Mouse (Mus musculus): Measurements from ENCODE around the gene Tm7sf2. TPM values are rescaled to one million over a fixed set of nuclear protein-coding genes. Genes with fewer than 3 reads are reported as not detected.
A peak's percentile ranks its signal among the peaks of the same experiment; 100 is the strongest.

Gene Tm7sf2
- total RNA-seq, 2 experiments from 2014 or later: 27.8 to 28.8 TPM

- no peak for DNase-seq (ENCODE audit: extremely low spot score in 1 of 2, low spot score in 1 of 2)
These were observed 2.5 kb upstream of the Tm7sf2 start for GRCm38 (mm10) chr19:6070571-6071250.

- no peak for DNase-seq (ENCODE audit: extremely low spot score in 1 of 2, low spot score in 1 of 2)
These were observed 1.7 kb upstream of the Tm7sf2 start for GRCm38 (mm10) chr19:6069851-6070250.

- DNase-seq (ENCODE audit: extremely low spot score in 1 of 2, low spot score in 1 of 2): no peak
These were observed 778 bp upstream of the Tm7sf2 start for GRCm38 (mm10) chr19:6068951-6069350.

GRCm38 (mm10) chr19:6067011-6067723 lies 1.0 kb downstream of the Tm7sf2 start:
- peak; percentile 73 to 85 for DNase-seq (ENCODE audit: extremely low spot score in 1 of 2, low spot score in 1 of 2)

- DNase-seq (ENCODE audit: extremely low spot score in 1 of 2, low spot score in 1 of 2): no peak
These were observed 1.6 kb downstream of the Tm7sf2 start for GRCm38 (mm10) chr19:6066571-6066970.

- no peak for DNase-seq (ENCODE audit: extremely low spot score in 1 of 2, low spot score in 1 of 2)
These were observed 5.1 kb downstream of the Tm7sf2 start for GRCm38 (mm10) chr19:6063081-6063480.

GRCm38 (mm10) chr19:6062418-6062817 lies 5.8 kb downstream of the Tm7sf2 start:
- no peak for DNase-seq (ENCODE audit: extremely low spot score in 1 of 2, low spot score in 1 of 2)

- no peak for DNase-seq (ENCODE audit: extremely low spot score in 1 of 2, low spot score in 1 of 2)
These were observed 6.4 kb downstream of the Tm7sf2 start for GRCm38 (mm10) chr19:6061641-6062302.

- DNase-seq (ENCODE audit: extremely low spot score in 1 of 2, low spot score in 1 of 2): peak; percentile 81 to 87
These were observed 7.1 kb downstream of the Tm7sf2 start, which contains the start of gene Znhit2 for GRCm38 (mm10) chr19:6061021-6061533. TSS of gene Znhit2 (plus strand) at chr19:6061192.

GRCm38 (mm10) chr19:6058966-6059365 lies 9.2 kb downstream of the Tm7sf2 start:
- no peak for DNase-seq (ENCODE audit: extremely low spot score in 1 of 2, low spot score in 1 of 2)

- DNase-seq (ENCODE audit: extremely low spot score in 1 of 2, low spot score in 1 of 2): no peak
These were observed 9.7 kb downstream of the Tm7sf2 start for GRCm38 (mm10) chr19:6058513-6058912.

GRCm38 (mm10) chr19:6057313-6058096 lies 10.7 kb downstream of the Tm7sf2 start, which contains the start of the genes Mrpl49 and Fau:
TSS of gene Mrpl49 (minus strand) at chr19:6057785.
TSS of gene Fau (plus strand) at chr19:6057844.
- DNase-seq (ENCODE audit: extremely low spot score in 1 of 2, low spot score in 1 of 2): peak; percentile 98

- DNase-seq (ENCODE audit: extremely low spot score in 1 of 2, low spot score in 1 of 2): no peak
These were observed 11.5 kb downstream of the Tm7sf2 start for GRCm38 (mm10) chr19:6056696-6057095.

GRCm38 (mm10) chr19:6054296-6054695 lies 13.9 kb downstream of the Tm7sf2 start:
- no peak for DNase-seq (ENCODE audit: extremely low spot score in 1 of 2, low spot score in 1 of 2)

- no peak for DNase-seq (ENCODE audit: extremely low spot score in 1 of 2, low spot score in 1 of 2)
These were observed 15.7 kb downstream of the Tm7sf2 start for GRCm38 (mm10) chr19:6052516-6052915.

GRCm38 (mm10) chr19:6048681-6049410 lies 19.3 kb downstream of the Tm7sf2 start:
- DNase-seq (ENCODE audit: extremely low spot score in 1 of 2, low spot score in 1 of 2): no peak

GRCm38 (mm10) chr19:6047899-6048166 lies 20.3 kb downstream of the Tm7sf2 start:
- no peak for DNase-seq (ENCODE audit: extremely low spot score in 1 of 2, low spot score in 1 of 2)

GRCm38 (mm10) chr19:6047154-6047898 lies 20.8 kb downstream of the Tm7sf2 start:
- no peak for DNase-seq (ENCODE audit: extremely low spot score in 1 of 2, low spot score in 1 of 2)
